Mouse (Mus musculus) NIH3T3 (cell line): ENCODE measurements around the gene Bcl2l12.

Source experiments
- DNase-seq: peaks from one replicate; pipeline ENCODE4 v3.0.0-alpha.2; 2012; ENCODE audit warnings: low read depth

Gene Bcl2l12

GRCm38 (mm10) chr7:44959281-44959680, 39.2 kb downstream of the Bcl2l12 start:
- DNase-seq = no peak

GRCm38 (mm10) chr7:44958208-44958607, 40.3 kb downstream of the Bcl2l12 start:
- DNase-seq = peak; percentile 85

- no peak for DNase-seq
These were observed 41.2 kb downstream of the Bcl2l12 start for GRCm38 (mm10) chr7:44957183-44957835.

GRCm38 (mm10) chr7:44956266-44956665, 42.2 kb downstream of the Bcl2l12 start:
- no peak for DNase-seq

GRCm38 (mm10) chr7:44955628-44956027, 42.9 kb downstream of the Bcl2l12 start:
- DNase-seq = peak; percentile 66

- DNase-seq = peak; percentile 86
These were observed 44.2 kb downstream of the Bcl2l12 start for GRCm38 (mm10) chr7:44954091-44954885.

GRCm38 (mm10) chr7:44953561-44953960, 45.0 kb downstream of the Bcl2l12 start:
- DNase-seq = no peak

- peak; percentile 99 for DNase-seq
These were observed 45.8 kb downstream of the Bcl2l12 start for GRCm38 (mm10) chr7:44952611-44953306.

- peak; percentile 87 for DNase-seq
These were observed 46.6 kb downstream of the Bcl2l12 start for GRCm38 (mm10) chr7:44951960-44952359.

- no peak for DNase-seq
These were observed 48.6 kb downstream of the Bcl2l12 start for GRCm38 (mm10) chr7:44949922-44950321.

- no peak for DNase-seq
These were observed 55.6 kb downstream of the Bcl2l12 start, which contains the start of gene Tsks for GRCm38 (mm10) chr7:44942904-44943303. TSS of gene Tsks (plus strand) at chr7:44943204.
